Mouse (Mus musculus): ENCODE results near the gene Nadk. TPM values are rescaled to one million over a fixed set of nuclear protein-coding genes. Genes with fewer than 3 reads are reported as not detected.

Gene Nadk
- 10 to 100 TPM; 58.8 to 61.7 TPM for total RNA-seq (2021)

GRCm38 (mm10) chr4:155561661-155562442 is at the start of gene Nadk:
Gene Nadk (plus strand): TSS chr4:155562378.
- intact Hi-C loops (cut with DNase I), result loop anchor here (5.0 kb wide), 1 partner anchor 70 kb away; the partner anchor contains the start of gene Gnb1

GRCm38 (mm10) chr4:155514810-155515209 is 47.4 kb upstream of the Nadk start:
- DNase-seq (ENCODE audit: low spot score in 2 of 2), result no peak
- intact Hi-C loops (cut with DNase I), result no loop called here

More at GRCm38 (mm10) chr4:155561661-155562442, at the start of gene Nadk:
- DNase-seq (ENCODE audit: low spot score in 2 of 2), result no peak

- intact Hi-C loops (cut with DNase I), result no loop called here
Observed at GRCm38 (mm10) chr4:155517948-155518517, 44.1 kb upstream of the Nadk start.

GRCm38 (mm10) chr4:155522327-155522726 is 39.9 kb upstream of the Nadk start:
- no peak for DNase-seq (ENCODE audit: low spot score in 2 of 2)
- intact Hi-C loops (cut with DNase I), result no loop called here

More at GRCm38 (mm10) chr4:155517948-155518517, 44.1 kb upstream of the Nadk start:
- DNase-seq (ENCODE audit: low spot score in 2 of 2), result no peak

- DNase-seq (ENCODE audit: low spot score in 2 of 2), result no peak
- intact Hi-C loops (cut with DNase I), result no loop called here
Observed at GRCm38 (mm10) chr4:155525751-155526150, 36.4 kb upstream of the Nadk start.

- intact Hi-C loops (cut with DNase I), result no loop called here
- no peak for DNase-seq (ENCODE audit: low spot score in 2 of 2)
Observed at GRCm38 (mm10) chr4:155529294-155529693, 32.9 kb upstream of the Nadk start.

- no peak for DNase-seq (ENCODE audit: low spot score in 2 of 2)
- intact Hi-C loops (cut with DNase I), result no loop called here
Observed at GRCm38 (mm10) chr4:155549993-155550392, 12.2 kb upstream of the Nadk start.

- intact Hi-C loops (cut with DNase I), result no loop called here
- no peak for DNase-seq (ENCODE audit: low spot score in 2 of 2)
Observed at GRCm38 (mm10) chr4:155550446-155550845, 11.7 kb upstream of the Nadk start.

- peak in 1 of 2 experiments; percentile 45 for DNase-seq (ENCODE audit: low spot score in 2 of 2)
- intact Hi-C loops (cut with DNase I), result no loop called here
Observed at GRCm38 (mm10) chr4:155551073-155551472, 11.1 kb upstream of the Nadk start.

GRCm38 (mm10) chr4:155552917-155553532 is 9.2 kb upstream of the Nadk start:
- DNase-seq (ENCODE audit: low spot score in 2 of 2), result no peak
- intact Hi-C loops (cut with DNase I), result no loop called here

GRCm38 (mm10) chr4:155554880-155555279 is 7.3 kb upstream of the Nadk start:
- intact Hi-C loops (cut with DNase I), result no loop called here
- DNase-seq (ENCODE audit: low spot score in 2 of 2), result no peak

- intact Hi-C loops (cut with DNase I), result no loop called here
Observed at GRCm38 (mm10) chr4:155555464-155555863, 6.7 kb upstream of the Nadk start.

GRCm38 (mm10) chr4:155559454-155559853 is 2.7 kb upstream of the Nadk start:
- intact Hi-C loops (cut with DNase I), result no loop called here
- DNase-seq (ENCODE audit: low spot score in 2 of 2), result no peak

More at GRCm38 (mm10) chr4:155555464-155555863, 6.7 kb upstream of the Nadk start:
- no peak for DNase-seq (ENCODE audit: low spot score in 2 of 2)

GRCm38 (mm10) chr4:155560932-155561331 is 1.2 kb upstream of the Nadk start:
- intact Hi-C loops (cut with DNase I), result loop anchor here (5.0 kb wide), 1 partner anchor 69 kb away; the partner anchor contains the start of gene Gnb1
- DNase-seq (ENCODE audit: low spot score in 2 of 2), result no peak

- intact Hi-C loops (cut with DNase I), result loop anchor here (5.0 kb wide), 1 partner anchor 71 kb away; the partner anchor contains the start of gene Gnb1
- peak; percentile 32 to 40 for DNase-seq (ENCODE audit: low spot score in 2 of 2)
Observed at GRCm38 (mm10) chr4:155562725-155563399, 684 bp downstream of the Nadk start.

- intact Hi-C loops (cut with DNase I), result loop anchor here (5.0 kb wide), 1 partner anchor 71 kb away; the partner anchor contains the start of gene Gnb1
- peak; percentile 94 to 97 for DNase-seq (ENCODE audit: low spot score in 2 of 2)
Observed at GRCm38 (mm10) chr4:155563400-155564231, 1.4 kb downstream of the Nadk start.

- intact Hi-C loops (cut with DNase I), result loop anchor here (5.0 kb wide), 1 partner anchor 72 kb away; the partner anchor contains the start of gene Gnb1
- DNase-seq (ENCODE audit: low spot score in 2 of 2), result peak; percentile 32 to 41
Observed at GRCm38 (mm10) chr4:155564315-155565069, 2.3 kb downstream of the Nadk start.

- DNase-seq (ENCODE audit: low spot score in 2 of 2), result no peak
- intact Hi-C loops (cut with DNase I), result no loop called here
Observed at GRCm38 (mm10) chr4:155566555-155566954, 4.4 kb downstream of the Nadk start.
